Mouse (Mus musculus) common myeloid progenitor, adult 5-6 weeks (primary cell): Measurements from ENCODE around the gene Kmt5c. TPM values are rescaled to one million over a fixed set of nuclear protein-coding genes. Genes with fewer than 3 reads are reported as not detected.
A peak's percentile ranks its signal among the peaks of the same experiment; 100 is the strongest.
"Not testable (repeated sequence)": the region's sequence is repeated elsewhere in the genome, so short reads cannot be mapped to it uniquely, and the experiment has no call there.

Experiments
- ATAC-seq: replicated peaks from 2 replicates; pipeline ENCODE4 v1.8.0; 2016; ENCODE audit warnings: low read depth, mild to moderate bottlenecking, moderate TSS enrichment, inconsistent platforms; ENCODE audit not compliant: poor library complexity, severe bottlenecking
- total RNA-seq: library from RNA; stranded (forward); fragments of 200-1000, 187-1606 nt; gene quantifications from 2 replicates; pipeline ENCODE4 v1.2.3, GENCODE M21; 2017

Gene Kmt5c
- total RNA-seq, 1 experiment from 2014 or later, result 37.9 TPM

DNA sequence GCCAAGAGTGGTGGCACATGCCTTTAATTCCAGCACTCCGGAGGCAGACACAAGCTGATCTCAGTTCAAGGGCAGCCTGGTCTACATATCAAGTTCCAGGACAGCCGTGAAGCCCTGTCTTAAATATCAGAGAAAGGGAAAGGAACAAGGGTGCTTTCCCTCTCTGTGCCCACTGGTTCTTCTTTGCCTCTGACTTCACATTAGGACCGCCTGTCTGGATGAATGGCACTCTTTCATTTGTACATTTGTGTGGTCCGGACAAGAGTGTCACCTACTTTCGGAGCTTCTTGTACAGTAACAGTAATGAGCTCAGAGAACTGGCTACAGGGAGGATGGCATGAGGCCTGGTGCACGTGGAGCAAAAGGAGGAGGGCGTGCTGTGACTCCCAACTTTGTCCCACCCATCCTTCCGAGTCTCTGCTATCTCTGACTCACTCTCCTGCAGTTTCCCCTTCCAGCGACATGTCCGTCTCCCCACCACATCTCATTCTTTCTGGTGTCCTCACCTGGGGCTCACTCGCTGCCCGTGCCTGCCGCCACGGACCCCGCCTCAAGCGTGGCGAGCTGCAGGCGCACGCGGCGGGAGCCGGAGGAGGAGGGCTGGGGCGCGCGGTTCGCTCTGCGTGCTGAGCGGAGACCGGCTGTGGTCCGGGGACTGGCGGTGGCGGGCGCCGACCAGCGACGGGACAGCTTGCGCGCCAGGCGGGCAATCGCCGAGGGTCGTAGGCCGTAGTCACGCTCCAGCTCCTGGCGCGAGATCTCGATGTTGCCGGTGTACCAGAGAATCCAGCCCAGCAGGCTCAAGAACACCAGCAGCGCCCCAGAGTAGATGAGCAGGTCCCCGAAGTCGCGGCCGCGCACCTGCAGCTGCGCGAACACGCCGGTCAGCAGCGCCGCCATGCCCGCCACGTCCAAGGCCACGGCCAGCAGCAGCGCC is 48.9 kb downstream of the Kmt5c start:
- ATAC-seq, result peak; percentile 37

DNA sequence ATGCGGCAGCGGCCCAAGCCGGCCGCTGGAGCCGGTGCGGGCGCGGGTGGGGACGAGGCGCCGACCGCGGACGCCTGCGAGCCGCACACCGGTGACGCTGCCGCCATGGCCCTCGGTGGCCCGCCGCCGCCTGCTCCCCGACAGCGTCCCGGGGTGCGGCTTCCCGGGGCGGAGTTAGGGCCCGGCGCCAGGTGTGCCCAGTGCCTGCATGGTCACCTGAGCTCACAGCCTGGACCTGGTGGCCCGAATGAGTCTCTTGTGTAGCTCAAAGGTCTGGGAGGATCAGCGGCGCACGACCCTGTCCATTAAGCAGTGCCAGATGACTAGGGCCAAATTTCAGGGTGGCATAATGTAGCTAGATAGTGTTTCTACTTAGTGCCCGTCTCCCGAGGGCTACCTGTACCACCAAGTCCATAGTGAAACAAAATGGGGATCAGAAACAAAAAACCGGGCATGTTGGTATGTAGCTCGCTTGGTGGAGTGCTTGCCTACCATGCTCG is 49.6 kb downstream of the Kmt5c start, which contains the start of gene Tmem238:
Gene Tmem238, minus strand, starts transcription at position 221 of the 500 bp plus-strand sequence.
- no peak for ATAC-seq

DNA sequence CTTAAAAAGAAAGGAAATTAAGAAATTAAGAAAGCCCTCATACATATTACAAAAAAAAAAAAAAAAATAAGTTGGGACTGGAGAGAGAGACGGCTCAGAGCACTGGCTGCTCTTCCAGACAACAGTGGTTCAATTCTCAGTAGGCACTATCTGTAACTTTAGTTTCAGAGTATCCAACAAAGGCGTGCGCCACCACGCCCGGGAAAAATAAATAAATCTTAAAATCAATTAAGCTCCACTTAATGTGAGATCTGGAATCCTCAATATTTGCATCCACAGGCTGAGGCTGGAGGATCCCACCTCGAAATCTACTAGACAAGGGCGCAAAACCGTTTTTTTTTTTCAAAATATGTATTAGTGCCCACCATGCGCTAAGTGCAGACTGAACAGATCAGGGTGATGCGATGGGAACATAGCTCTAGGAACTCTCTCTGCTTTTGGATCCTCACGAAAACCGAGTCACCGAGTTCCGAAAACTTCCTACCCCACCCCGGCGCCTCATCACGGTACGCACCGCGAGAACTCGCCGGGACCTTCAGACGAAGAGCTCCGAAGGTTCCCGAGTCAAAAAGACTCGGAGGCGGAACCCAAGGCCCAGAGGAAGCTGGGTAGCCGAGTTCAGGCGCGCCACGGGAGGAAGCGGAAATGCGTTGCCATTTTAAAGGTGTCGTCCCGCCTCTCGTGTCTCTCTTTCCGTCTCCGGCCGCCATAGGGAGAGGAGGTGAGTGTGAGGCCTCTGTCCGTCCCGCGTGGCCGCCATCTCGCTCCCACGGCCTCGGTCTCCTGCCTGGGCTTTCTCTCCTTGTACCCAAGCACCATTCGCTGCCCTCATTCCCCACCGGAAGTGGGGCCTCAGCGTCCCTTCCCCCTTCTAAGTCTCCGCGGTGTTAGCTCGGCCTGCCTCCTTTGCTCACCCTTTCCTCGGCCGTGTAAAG is 52.6 kb downstream of the Kmt5c start, which contains the start of gene Rpl28:
Gene Rpl28, plus strand, starts transcription at position 597 of the 935 bp plus-strand sequence.
- ATAC-seq, result peak; percentile 78

DNA sequence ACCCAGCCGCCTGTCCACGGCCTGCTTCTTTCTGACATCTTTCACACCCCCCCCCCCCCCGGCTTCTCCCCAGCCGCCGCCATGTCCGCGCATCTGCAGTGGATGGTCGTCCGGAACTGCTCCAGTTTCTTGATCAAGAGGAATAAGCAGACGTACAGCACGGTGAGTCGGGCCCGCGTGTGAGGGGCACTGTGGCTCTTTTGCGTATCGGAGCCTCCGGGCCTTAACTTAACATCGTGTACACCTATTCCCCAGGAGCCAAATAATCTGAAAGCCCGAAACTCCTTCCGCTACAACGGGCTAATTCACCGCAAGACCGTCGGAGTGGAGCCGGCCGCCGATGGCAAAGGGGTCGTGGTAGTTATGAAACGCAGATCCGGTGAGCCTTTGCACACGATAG is 53.3 kb downstream of the Kmt5c start:
- not testable (repeated sequence) for ATAC-seq

DNA sequence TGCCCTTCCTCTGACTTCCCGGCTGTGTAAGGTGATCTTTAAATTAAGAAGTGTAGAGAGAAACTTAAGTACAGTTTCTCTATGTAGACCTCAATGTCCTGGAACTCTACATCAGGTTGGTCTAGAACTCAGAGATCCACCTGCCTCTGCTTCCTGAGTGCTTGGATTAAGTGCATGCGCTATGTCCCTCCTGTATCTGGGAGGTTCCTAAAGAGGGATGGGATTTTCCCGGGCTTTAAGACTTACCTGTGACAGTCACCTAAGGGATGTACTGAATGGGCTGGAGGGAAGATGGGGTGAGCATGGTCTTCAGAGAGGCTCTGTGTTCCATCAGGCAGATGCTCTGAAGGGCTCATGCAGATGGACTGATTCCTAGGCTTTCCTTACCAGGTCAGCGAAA is 53.8 kb downstream of the Kmt5c start:
- no peak for ATAC-seq

DNA sequence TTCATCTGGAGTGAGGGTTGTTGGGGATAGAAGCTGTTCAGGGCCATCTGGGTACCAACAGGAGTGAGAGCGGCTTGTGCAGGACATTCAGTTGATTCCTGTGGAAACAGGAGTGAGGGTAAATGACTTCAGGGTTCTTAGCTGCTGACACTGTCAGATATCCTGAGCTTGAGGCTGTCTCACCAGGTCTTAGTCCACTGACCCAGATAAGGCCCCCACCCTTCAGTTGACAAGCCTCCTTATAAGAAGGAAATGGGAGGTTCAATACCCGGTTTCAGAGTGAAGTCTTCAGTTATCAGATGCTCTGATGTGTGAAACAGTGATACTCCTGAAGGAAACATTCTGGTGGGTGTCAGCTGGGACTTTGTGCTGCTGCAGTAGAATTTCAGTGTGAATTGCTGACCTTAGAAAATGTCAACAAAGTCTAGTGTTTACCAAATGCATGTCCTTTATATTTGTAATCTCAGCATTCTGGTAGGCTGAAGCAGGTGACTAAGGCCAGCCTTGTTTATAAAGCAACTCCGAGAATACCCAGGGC is 54.8 kb downstream of the Kmt5c start:
- ATAC-seq, result no peak

DNA sequence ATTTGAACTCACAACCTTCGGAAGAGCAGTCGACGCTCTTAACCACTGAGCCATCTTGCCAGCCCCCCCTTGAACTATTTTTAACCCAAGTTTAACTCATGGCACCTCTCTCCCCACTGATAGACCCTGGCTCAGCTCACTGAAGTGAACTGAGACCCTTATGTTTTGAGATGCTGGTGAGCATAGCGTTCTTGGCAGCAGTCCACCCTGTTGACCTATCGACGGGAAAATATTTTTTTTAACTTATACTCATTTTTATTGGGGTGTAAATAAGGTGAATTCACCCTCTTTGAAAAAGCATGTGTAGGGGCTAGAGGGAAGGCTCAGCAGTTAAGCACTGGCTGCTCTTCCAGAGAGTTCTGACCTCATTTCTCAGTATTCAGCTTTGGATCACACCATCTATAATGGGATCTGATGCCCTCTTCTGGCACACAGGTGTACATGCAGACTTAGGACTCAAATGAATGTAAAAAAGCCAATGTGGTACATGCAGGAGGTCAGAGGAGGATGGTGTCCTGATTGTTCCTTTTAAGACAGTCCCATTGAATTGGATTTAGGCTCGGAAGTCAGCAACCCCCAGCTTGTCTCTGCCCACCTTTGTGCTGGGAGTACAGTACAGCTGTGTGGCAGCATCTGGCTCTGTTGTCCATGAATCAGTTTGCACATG is 56.0 kb downstream of the Kmt5c start:
- peak; percentile 28 for ATAC-seq

Other genes starting within 250 kb of the Kmt5c start
- 90.2 and 117 TPM in 2 replicates for gene Ppp1r12c, start 238.4 kb upstream of the Kmt5c start, total RNA-seq
- gene Tnnt1, start 223.7 kb upstream of the Kmt5c start, total RNA-seq, result 6.1 and 6.6 TPM in 2 replicates
- gene Tnni3, start 215.9 kb upstream of the Kmt5c start, total RNA-seq, result 0.87 and 1.9 TPM in 2 replicates
- gene Dnaaf3, start 207.7 kb upstream of the Kmt5c start, total RNA-seq, result 1.6 TPM in 1 of 2 replicates, not detected in the other
- gene Syt5, start 192.6 kb upstream of the Kmt5c start, total RNA-seq, result not detected in 2 replicates
- gene Ptprh, start 136.1 kb upstream of the Kmt5c start, total RNA-seq, result not detected in 2 replicates
- gene Tmem86b, start 108.7 kb upstream of the Kmt5c start, total RNA-seq, result 8.6 and 18.7 TPM in 2 replicates
- 142 and 149 TPM in 2 replicates for gene Ppp6r1, start 81.1 kb upstream of the Kmt5c start, total RNA-seq
- 28.6 and 43.6 TPM in 2 replicates for gene Hspbp1, start 55.0 kb upstream of the Kmt5c start, total RNA-seq
- gene Brsk1, start 49.5 kb upstream of the Kmt5c start, total RNA-seq, result not detected in 2 replicates
- gene Tmem150b, start 14.9 kb upstream of the Kmt5c start, total RNA-seq, result 6.6 and 8.3 TPM in 2 replicates
- 63.5 and 74.7 TPM in 2 replicates for gene Cox6b2, start 13.0 kb downstream of the Kmt5c start, total RNA-seq
- not detected in 2 replicates for gene Fam71e2, start 31.2 kb downstream of the Kmt5c start, total RNA-seq
- 0.59 TPM in 1 of 2 replicates, not detected in the other for gene Il11, start 42.7 kb downstream of the Kmt5c start, total RNA-seq
- not detected in 2 replicates for gene Tmem190, start 42.8 kb downstream of the Kmt5c start, total RNA-seq
- gene Tmem238, start 49.5 kb downstream of the Kmt5c start, total RNA-seq, result 7.0 and 8.4 TPM in 2 replicates
- gene Rpl28, start 52.8 kb downstream of the Kmt5c start, total RNA-seq, result 690 and 777 TPM in 2 replicates
- gene Ube2s, start 72.5 kb downstream of the Kmt5c start, total RNA-seq, result 190 and 203 TPM in 2 replicates
- 0.05 TPM in 2 replicates for gene Shisa7, start 104.6 kb downstream of the Kmt5c start, total RNA-seq
- 8.0 and 70.9 TPM in 2 replicates for gene Isoc2b, start 130.1 kb downstream of the Kmt5c start, total RNA-seq
- gene Isoc2a, start 137.0 kb downstream of the Kmt5c start, total RNA-seq, result 3.8 and 6.5 TPM in 2 replicates
- gene Gm36210, start 166.4 kb downstream of the Kmt5c start, total RNA-seq, result not detected in 2 replicates
- gene Zfp628, start 175.1 kb downstream of the Kmt5c start, total RNA-seq, result 2.4 and 3.2 TPM in 2 replicates
- 0.32 TPM in 1 of 2 replicates, not detected in the other for gene Nat14, start 181.9 kb downstream of the Kmt5c start, total RNA-seq
- gene Ssc5d, start 185.7 kb downstream of the Kmt5c start, total RNA-seq, result not detected in 2 replicates
- not detected in 2 replicates for gene Sbk2, start 224.3 kb downstream of the Kmt5c start, total RNA-seq
- gene Sbk3, start 231.1 kb downstream of the Kmt5c start, total RNA-seq, result 0.19 TPM in 1 of 2 replicates, not detected in the other